Mouse (Mus musculus): ENCODE data around the gene Serp2. TPM values are rescaled to one million over a fixed set of nuclear protein-coding genes. Genes with fewer than 3 reads are reported as not detected.
A peak's percentile ranks its signal among the peaks of the same experiment; 100 is the strongest.

The Serp2 gene
- polyA plus RNA-seq, 1 experiment from 2014 or later: 245 TPM

- H3K27me3 ChIP-seq (replicated peaks): no peaks in the 10 kb centered on the region
- no peak overlapping the region for H3K4me3 ChIP-seq (replicated peaks)
- peaks cover under 1% of the 10 kb centered on the region; the same call in 1 of the 2 replicates for H3K36me3 ChIP-seq
- no peak overlapping the region for H3K4me2 ChIP-seq
- peaks cover 11% of the 10 kb centered on the region for H3K4me1 ChIP-seq
- 93% methylated on average over 1 of the region's 1 CpGs for WGBS
- H3K27ac ChIP-seq (replicated peaks): no peak overlapping the region
- no peak for ATAC-seq (ENCODE audit: low FRiP score)
- H3K9ac ChIP-seq (replicated peaks): no peak overlapping the region
- H3K9me3 ChIP-seq (replicated peaks): no peaks in the 10 kb centered on the region
These were observed 21.6 kb downstream of the Serp2 start for GRCm38 (mm10) chr14:76535096-76535495.

GRCm38 (mm10) chr14:76533170-76533815 is 23.4 kb downstream of the Serp2 start:
- Histone ChIP-seq H3K36me3 (no peaks in the 10 kb centered on the region), H3K9ac (replicated peaks) (no peak overlapping the region), H3K27me3 (replicated peaks) (no peaks in the 10 kb centered on the region), H3K4me2 (peak overlapping the region; percentile 47), H3K4me1 (peaks cover 20% of the 10 kb centered on the region), H3K9me3 (replicated peaks) (no peaks in the 10 kb centered on the region), H3K27ac (replicated peaks) (peak overlapping the region; percentile 60), H3K4me3 (replicated peaks) (0 out of 2 replicates have a peak overlapping the region, but pooled peaks have one; percentile 6)
- no peak for ATAC-seq (ENCODE audit: low FRiP score)
- 18% methylated on average over 10 of the region's 10 CpGs for WGBS

- Histone ChIP-seq H3K9ac (replicated peaks) (no peak overlapping the region), H3K4me2 (peak overlapping the region; percentile 47), H3K27me3 (replicated peaks) (no peaks in the 10 kb centered on the region), H3K36me3 (no peaks in the 10 kb centered on the region), H3K27ac (replicated peaks) (peak overlapping the region; percentile 60), H3K9me3 (replicated peaks) (no peaks in the 10 kb centered on the region), H3K4me3 (replicated peaks) (0 out of 2 replicates have a peak overlapping the region, but pooled peaks have one; percentile 6), H3K4me1 (peaks cover 26% of the 10 kb centered on the region)
- 47% methylated on average over 20 of the region's 20 CpGs for WGBS
- ATAC-seq (ENCODE audit: low FRiP score): peak; percentile 53
These were observed 24.2 kb downstream of the Serp2 start for GRCm38 (mm10) chr14:76532257-76533169.

- no peak for ATAC-seq (ENCODE audit: low FRiP score)
- 91% methylated on average over 7 of the region's 7 CpGs for WGBS
- Histone ChIP-seq H3K4me2 (no peak overlapping the region), H3K9me3 (replicated peaks) (no peaks in the 10 kb centered on the region), H3K36me3 (no peaks in the 10 kb centered on the region), H3K9ac (replicated peaks) (no peak overlapping the region), H3K4me1 (peaks cover 30% of the 10 kb centered on the region), H3K27me3 (replicated peaks) (no peaks in the 10 kb centered on the region), H3K4me3 (replicated peaks) (no peak overlapping the region), H3K27ac (replicated peaks) (no peak overlapping the region)
These were observed 25.5 kb downstream of the Serp2 start for GRCm38 (mm10) chr14:76531027-76531660.

GRCm38 (mm10) chr14:76528641-76529040 is 28.0 kb downstream of the Serp2 start:
- ATAC-seq (ENCODE audit: low FRiP score): no peak

GRCm38 (mm10) chr14:76527758-76528313 is 28.9 kb downstream of the Serp2 start:
- H3K4me2 ChIP-seq: no peak overlapping the region

More at GRCm38 (mm10) chr14:76528641-76529040, 28.0 kb downstream of the Serp2 start:
- WGBS: 31% methylated on average over 5 of the region's 5 CpGs
- Histone ChIP-seq H3K9ac (replicated peaks) (no peak overlapping the region), H3K4me1 (peaks cover 28% of the 10 kb centered on the region), H3K27me3 (replicated peaks) (no peaks in the 10 kb centered on the region), H3K9me3 (replicated peaks) (no peaks in the 10 kb centered on the region), H3K4me3 (replicated peaks) (no peak overlapping the region), H3K4me2 (no peak overlapping the region), H3K27ac (replicated peaks) (no peak overlapping the region), H3K36me3 (no peaks in the 10 kb centered on the region)

GRCm38 (mm10) chr14:76527030-76527719 is 29.5 kb downstream of the Serp2 start:
- no peaks in the 10 kb centered on the region for H3K9me3 ChIP-seq (replicated peaks)
- no peak overlapping the region for H3K27ac ChIP-seq (replicated peaks)
- no peak overlapping the region for H3K4me2 ChIP-seq
- 90% methylated on average over 20 of the region's 20 CpGs for whole genome bisulfite sequencing
- H3K4me1 ChIP-seq: peaks cover 19% of the 10 kb centered on the region
- no peak overlapping the region for H3K4me3 ChIP-seq (replicated peaks)
- no peak for ATAC-seq (ENCODE audit: low FRiP score)
- no peak overlapping the region for H3K9ac ChIP-seq (replicated peaks)
- H3K36me3 ChIP-seq: no peaks in the 10 kb centered on the region
- H3K27me3 ChIP-seq (replicated peaks): no peaks in the 10 kb centered on the region

More at GRCm38 (mm10) chr14:76527758-76528313, 28.9 kb downstream of the Serp2 start:
- H3K4me1 ChIP-seq: peaks cover 20% of the 10 kb centered on the region
- H3K9ac ChIP-seq (replicated peaks): no peak overlapping the region
- no peaks in the 10 kb centered on the region for H3K36me3 ChIP-seq
- no peak overlapping the region for H3K27ac ChIP-seq (replicated peaks)
- H3K27me3 ChIP-seq (replicated peaks): no peaks in the 10 kb centered on the region
- WGBS: 43% methylated on average over 9 of the region's 9 CpGs
- no peak overlapping the region for H3K4me3 ChIP-seq (replicated peaks)
- 0 out of 2 replicates have a peak, but pooled peaks have one; percentile 32 for ATAC-seq (ENCODE audit: low FRiP score)
- no peaks in the 10 kb centered on the region for H3K9me3 ChIP-seq (replicated peaks)

- H3K9ac ChIP-seq (replicated peaks): no peak overlapping the region
- peaks cover 19% of the 10 kb centered on the region for H3K4me1 ChIP-seq
- WGBS: 89% methylated on average over 6 of the region's 6 CpGs
These were observed 30.2 kb downstream of the Serp2 start for GRCm38 (mm10) chr14:76526467-76526866.

GRCm38 (mm10) chr14:76523344-76523743 is 33.3 kb downstream of the Serp2 start:
- Histone ChIP-seq H3K27me3 (replicated peaks) (no peaks in the 10 kb centered on the region), H3K9ac (replicated peaks) (no peak overlapping the region), H3K36me3 (no peaks in the 10 kb centered on the region), H3K4me1 (peaks cover 10% of the 10 kb centered on the region), H3K9me3 (replicated peaks) (no peaks in the 10 kb centered on the region), H3K4me3 (replicated peaks) (no peak overlapping the region), H3K4me2 (no peak overlapping the region), H3K27ac (replicated peaks) (no peak overlapping the region)
- 83% methylated on average over 1 of the region's 1 CpGs for WGBS
- ATAC-seq (ENCODE audit: low FRiP score): no peak

More at GRCm38 (mm10) chr14:76526467-76526866, 30.2 kb downstream of the Serp2 start:
- no peak overlapping the region for H3K27ac ChIP-seq (replicated peaks)
- H3K36me3 ChIP-seq: no peaks in the 10 kb centered on the region
- H3K4me2 ChIP-seq: no peak overlapping the region
- H3K4me3 ChIP-seq (replicated peaks): no peak overlapping the region
- no peaks in the 10 kb centered on the region for H3K27me3 ChIP-seq (replicated peaks)
- no peak for ATAC-seq (ENCODE audit: low FRiP score)
- no peaks in the 10 kb centered on the region for H3K9me3 ChIP-seq (replicated peaks)

- no peaks in the 10 kb centered on the region for H3K9me3 ChIP-seq (replicated peaks)
- no peak overlapping the region for H3K4me3 ChIP-seq (replicated peaks)
- no peak overlapping the region for H3K9ac ChIP-seq (replicated peaks)
- WGBS: 97% methylated on average over 3 of the region's 3 CpGs
- no peak for ATAC-seq (ENCODE audit: low FRiP score)
- no peaks in the 10 kb centered on the region for H3K27me3 ChIP-seq (replicated peaks)
- no peaks in the 10 kb centered on the region for H3K4me1 ChIP-seq
- H3K27ac ChIP-seq (replicated peaks): no peak overlapping the region
- no peak overlapping the region for H3K4me2 ChIP-seq
- no peaks in the 10 kb centered on the region for H3K36me3 ChIP-seq
These were observed 35.4 kb downstream of the Serp2 start for GRCm38 (mm10) chr14:76521308-76521707.

GRCm38 (mm10) chr14:76520606-76521005 is 36.1 kb downstream of the Serp2 start:
- WGBS: 55% methylated on average over 4 of the region's 4 CpGs
- no peak overlapping the region for H3K4me2 ChIP-seq
- no peaks in the 10 kb centered on the region for H3K27me3 ChIP-seq (replicated peaks)
- H3K9me3 ChIP-seq (replicated peaks): no peaks in the 10 kb centered on the region
- ATAC-seq (ENCODE audit: low FRiP score): no peak
- H3K4me3 ChIP-seq (replicated peaks): no peak overlapping the region
- no peak overlapping the region for H3K9ac ChIP-seq (replicated peaks)
- H3K36me3 ChIP-seq: no peaks in the 10 kb centered on the region
- no peaks in the 10 kb centered on the region for H3K4me1 ChIP-seq
- no peak overlapping the region for H3K27ac ChIP-seq (replicated peaks)

Measured in neural tube, embryonic 15.5 days (tissue).